In the genomic region with DNA sequence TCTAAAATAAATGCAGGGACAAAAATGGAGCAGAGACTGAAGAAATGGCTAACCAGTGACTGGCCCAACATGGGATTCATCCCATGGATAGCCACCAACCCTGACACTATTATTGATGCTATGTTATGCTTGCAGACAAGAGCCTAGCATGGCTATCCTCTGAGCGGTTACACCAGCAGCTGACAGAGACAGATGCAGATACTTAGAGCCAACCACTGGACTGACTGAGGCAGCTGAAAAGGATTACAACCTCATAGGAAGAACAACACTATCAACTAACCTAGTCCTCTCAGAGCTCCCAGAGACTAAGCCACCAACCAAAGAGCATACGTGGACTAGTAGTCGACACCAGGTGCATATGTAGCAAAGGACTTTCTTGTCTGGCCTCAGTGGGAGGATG, we compare ENCODE assay signal across 16 mouse cellular contexts.
"Had no signal": no experiment of that assay in that cellular context is flagged by ENCODE, and none has a peak within 500 bp of the region (broad histone marks: within the 10 kb centered on the region; RNA-seq: fewer than 3 reads in every experiment).

No protein-coding gene starts in this region.

- H3K9ac ChIP-seq: neural tube, embryonic 13.5 days; neural tube, embryonic 15.5 days; stomach, embryonic 15.5 days had no signal

- H3K27me3 ChIP-seq: neural tube, embryonic 13.5 days; neural tube, embryonic 15.5 days; stomach, embryonic 15.5 days had no signal

- H3K4me2 ChIP-seq: neural tube, embryonic 13.5 days; neural tube, embryonic 15.5 days; stomach, embryonic 15.5 days had no signal

- H3K36me3 ChIP-seq: neural tube, embryonic 13.5 days; neural tube, embryonic 15.5 days; stomach, embryonic 15.5 days had no signal

- H3K27ac ChIP-seq: neural tube, embryonic 13.5 days; neural tube, embryonic 15.5 days; stomach, embryonic 15.5 days; stomach, postnatal 0 days had no signal

- H3K4me3 ChIP-seq: neural tube, embryonic 13.5 days; neural tube, embryonic 15.5 days; stomach, embryonic 15.5 days had no signal

- DNase-seq: retina, postnatal 1 day; right cerebral cortex, adult 18-20 months; right cerebral cortex, postnatal 14 days; right cerebral cortex, postnatal 25 days; right cerebral cortex, postnatal 4 days; spleen, adult 18-20 months; thymus, adult 18-20 months; thymus, adult 2 months; thymus, postnatal 14 days; thymus, postnatal 25 days; thymus, postnatal 36 days; thymus, postnatal 4 days had no signal

- H3K4me1 ChIP-seq: neural tube, embryonic 13.5 days; neural tube, embryonic 15.5 days; stomach, embryonic 15.5 days had no signal

- H3K9me3 ChIP-seq: neural tube, embryonic 13.5 days; neural tube, embryonic 15.5 days; stomach, embryonic 15.5 days had no signal
